Mouse (Mus musculus): ENCODE measurements around the gene Rep15. TPM values are rescaled to one million over a fixed set of nuclear protein-coding genes. Genes with fewer than 3 reads are reported as not detected.

Rep15 gene
- polyA plus RNA-seq, 1 experiment from 2014 or later = 0.19 TPM

DNA sequence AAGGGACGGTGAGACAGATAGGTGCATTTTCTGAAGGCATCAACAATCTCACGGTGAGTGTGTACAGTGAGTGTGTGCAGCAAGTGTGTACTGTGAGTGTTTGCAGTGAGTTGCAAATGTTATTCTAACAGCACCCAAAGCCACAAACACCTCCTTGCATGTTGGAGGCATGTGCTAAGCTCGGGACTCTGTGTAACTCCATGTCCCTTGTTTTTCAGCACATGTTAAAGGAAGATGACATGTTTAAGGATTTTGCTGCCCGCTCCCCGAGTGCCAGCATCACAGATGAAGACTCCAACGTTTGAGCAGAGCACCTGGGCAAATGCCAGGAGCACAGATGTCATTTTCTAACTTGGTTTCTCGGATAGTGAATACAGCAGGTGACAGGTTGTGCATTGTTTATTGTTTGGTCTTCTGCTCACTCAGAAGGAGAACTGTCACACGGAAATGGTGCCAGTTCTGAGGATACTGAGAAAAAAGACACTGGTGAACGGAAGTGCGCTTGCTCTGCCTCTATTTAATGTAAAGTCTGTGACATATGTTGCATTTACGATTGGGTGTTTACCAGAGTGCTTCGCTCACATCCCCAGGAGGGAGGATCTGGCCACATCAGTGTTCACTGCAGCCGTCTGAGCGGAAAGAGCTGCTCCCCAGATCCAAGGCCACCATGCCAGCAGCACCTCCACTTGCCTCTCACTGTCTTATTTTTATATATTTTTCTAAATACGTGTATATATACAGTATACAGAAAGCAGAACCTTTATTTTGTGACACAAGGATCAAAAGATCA lies 2.1 kb upstream of the Rep15 start:
- H3K4me2 ChIP-seq (ENCODE audit: low read depth, low read length) = no peak overlapping the region
- DNase-seq (peak; percentile 9), ATAC-seq (no peak)
- no peaks in the 10 kb centered on the region for H3K9me3 ChIP-seq (ENCODE audit: low read length)
- TF ChIP-seq CTCF (IDR thresholded peaks at IDR 0.05; ENCODE audit: low read depth) = no peak
- no peak for TF ChIP-seq EP300 (IDR thresholded peaks at IDR 0.05; ENCODE audit: low read depth)
- H3K4me3 ChIP-seq (ENCODE audit: low read depth, low read length) = no peak overlapping the region
- no peaks in the 10 kb centered on the region for H3K4me1 ChIP-seq (ENCODE audit: insufficient read depth)
- H3K27ac ChIP-seq (ENCODE audit: low read depth) = no peak overlapping the region
- WGBS (ENCODE audit: insufficient replicate concordance) = 80% methylated on average over 15 of the region's 15 CpGs
- no peak overlapping the region for H3K9ac ChIP-seq (replicated peaks)
- peaks cover 25% of the 10 kb centered on the region for H3K36me3 ChIP-seq (replicated peaks; ENCODE audit: insufficient read depth, low read length)
- H3K27me3 ChIP-seq (ENCODE audit: insufficient read depth, low read length) = no peaks in the 10 kb centered on the region

- 0 out of 2 replicates have a peak, but pooled peaks cover 2% of the 10 kb centered on the region for H3K36me3 ChIP-seq (replicated peaks; ENCODE audit: insufficient read depth, low read length)
- H3K4me2 ChIP-seq (ENCODE audit: low read depth, low read length) = peak within 1 kb of the TSS; percentile 89
- H3K27me3 ChIP-seq (ENCODE audit: insufficient read depth, low read length) = no peaks in the 10 kb centered on the region
- no peaks in the 10 kb centered on the region for H3K9me3 ChIP-seq (ENCODE audit: low read length)
- WGBS (ENCODE audit: insufficient replicate concordance) = 3% methylated on average over 58 of the region's 66 CpGs
- peak within 1 kb of the TSS; percentile 97 for H3K4me3 ChIP-seq (ENCODE audit: low read depth, low read length)
- ATAC-seq (peak; percentile 99), DNase-seq (peak; percentile 93)
- H3K4me1 ChIP-seq (ENCODE audit: insufficient read depth) = peaks cover 18% of the 10 kb centered on the region
- TF ChIP-seq EP300 (IDR thresholded peaks at IDR 0.05; ENCODE audit: low read depth) = no peak
- TF ChIP-seq CTCF (IDR thresholded peaks at IDR 0.05; ENCODE audit: low read depth) = peak; percentile 21; the same call in 1 of the 2 replicates
- H3K9ac ChIP-seq (replicated peaks) = peak within 1 kb of the TSS; percentile 95
- H3K27ac ChIP-seq (ENCODE audit: low read depth) = peak within 1 kb of the TSS; percentile 86
These were observed 10.2 kb downstream of the Rep15 start, which contains the start of gene Mrps35 for GRCm38 (mm10) chr6:147042291-147043290. TSS of gene Mrps35 (plus strand) at chr6:147042764.

DNA sequence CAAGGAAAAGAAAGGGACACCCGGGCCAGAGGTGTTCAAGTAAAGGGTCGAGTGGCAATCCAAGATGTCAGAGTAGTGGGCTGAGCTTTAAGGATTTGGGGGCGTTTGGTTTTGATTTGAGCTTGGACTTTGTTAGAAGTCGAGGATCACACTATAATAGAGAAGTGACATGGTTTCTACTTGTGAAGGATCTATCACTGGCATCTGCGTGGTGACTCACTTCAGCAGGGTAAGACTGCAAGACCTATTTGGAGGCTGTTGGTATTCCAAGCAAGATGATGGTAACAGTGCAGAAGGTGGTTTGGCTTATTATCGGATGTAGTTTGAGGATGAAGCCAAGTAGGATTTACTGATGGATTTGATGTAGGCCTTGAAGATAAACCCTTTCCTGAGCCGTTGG lies 11.2 kb downstream of the Rep15 start:
- 37% methylated on average over 7 of the region's 7 CpGs for WGBS (ENCODE audit: insufficient replicate concordance)

GRCm38 (mm10) chr6:147049239-147049805 lies 16.9 kb downstream of the Rep15 start:
- Histone ChIP-seq H3K9me3 (ENCODE audit: low read length) (no peaks in the 10 kb centered on the region), H3K27me3 (ENCODE audit: insufficient read depth, low read length) (no peaks in the 10 kb centered on the region), H3K27ac (ENCODE audit: low read depth) (no peak overlapping the region), H3K4me2 (ENCODE audit: low read depth, low read length) (no peak overlapping the region), H3K36me3 (replicated peaks; ENCODE audit: insufficient read depth, low read length) (peaks cover 37% of the 10 kb centered on the region), H3K9ac (replicated peaks) (no peak overlapping the region), H3K4me3 (ENCODE audit: low read depth, low read length) (no peak overlapping the region), H3K4me1 (ENCODE audit: insufficient read depth) (peaks cover 2% of the 10 kb centered on the region)
- no peak for TF ChIP-seq CTCF (IDR thresholded peaks at IDR 0.05; ENCODE audit: low read depth)
- TF ChIP-seq EP300 (IDR thresholded peaks at IDR 0.05; ENCODE audit: low read depth) = no peak
- ATAC-seq = no peak
- DNase-seq = peak; percentile 5
- 90% methylated on average over 13 of the region's 13 CpGs for WGBS (ENCODE audit: insufficient replicate concordance)

More for the DNA sequence above, 11.2 kb downstream of the Rep15 start:
- peaks cover 18% of the 10 kb centered on the region for H3K4me1 ChIP-seq (ENCODE audit: insufficient read depth)
- DNase-seq = peak; percentile 10
- H3K27me3 ChIP-seq (ENCODE audit: insufficient read depth, low read length) = no peaks in the 10 kb centered on the region
- no peak for TF ChIP-seq EP300 (IDR thresholded peaks at IDR 0.05; ENCODE audit: low read depth)
- no peak for TF ChIP-seq CTCF (IDR thresholded peaks at IDR 0.05; ENCODE audit: low read depth)
- H3K27ac ChIP-seq (ENCODE audit: low read depth) = no peak overlapping the region
- peak overlapping the region; percentile 97 for H3K4me3 ChIP-seq (ENCODE audit: low read depth, low read length)
- no peak for ATAC-seq
- peaks cover 10% of the 10 kb centered on the region; the same call in 1 of the 2 replicates for H3K36me3 ChIP-seq (replicated peaks; ENCODE audit: insufficient read depth, low read length)
- H3K9me3 ChIP-seq (ENCODE audit: low read length) = no peaks in the 10 kb centered on the region
- peak overlapping the region; percentile 95 for H3K9ac ChIP-seq (replicated peaks)
- H3K4me2 ChIP-seq (ENCODE audit: low read depth, low read length) = peak overlapping the region; percentile 89

DNA sequence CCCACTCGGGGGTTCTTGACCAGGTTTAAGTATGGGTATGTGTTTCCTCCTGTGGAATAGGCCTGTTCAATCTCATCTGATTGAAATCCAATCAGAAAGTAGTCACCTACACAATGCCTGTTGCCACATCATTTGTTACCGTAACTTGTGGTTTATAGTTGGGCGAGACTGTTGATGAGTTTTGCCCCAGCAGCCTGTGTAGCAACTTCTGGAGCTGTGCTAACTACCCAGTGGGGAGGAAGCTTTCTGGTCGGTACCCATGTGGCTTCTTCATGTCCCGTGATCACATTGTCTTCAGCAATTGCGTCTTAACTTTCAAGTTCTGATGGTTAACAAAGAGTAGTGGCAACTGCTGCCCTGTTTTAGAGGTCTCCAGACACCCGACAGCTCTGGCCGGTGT lies 19.3 kb downstream of the Rep15 start:
- Histone ChIP-seq H3K27ac (ENCODE audit: low read depth) (0 out of 2 replicates have a peak overlapping the region, but pooled peaks have one; percentile 2), H3K9ac (replicated peaks) (no peak overlapping the region)
- peak; percentile 77 for ATAC-seq

More for the DNA sequence above, 19.3 kb downstream of the Rep15 start:
- DNase-seq = peak; percentile 20
- 73% methylated on average over 8 of the region's 8 CpGs for WGBS (ENCODE audit: insufficient replicate concordance)
- TF ChIP-seq EP300 (IDR thresholded peaks at IDR 0.05; ENCODE audit: low read depth) (no peak), CTCF (IDR thresholded peaks at IDR 0.05; ENCODE audit: low read depth) (no peak)
- Histone ChIP-seq H3K36me3 (replicated peaks; ENCODE audit: insufficient read depth, low read length) (peaks cover 53% of the 10 kb centered on the region), H3K4me1 (ENCODE audit: insufficient read depth) (no peaks in the 10 kb centered on the region), H3K27me3 (ENCODE audit: insufficient read depth, low read length) (no peaks in the 10 kb centered on the region), H3K9me3 (ENCODE audit: low read length) (no peaks in the 10 kb centered on the region), H3K4me2 (ENCODE audit: low read depth, low read length) (no peak overlapping the region), H3K4me3 (ENCODE audit: low read depth, low read length) (no peak overlapping the region)

Measured in liver, postnatal 0 days (tissue).